Mouse (Mus musculus) brain, embryonic 14.5 days (tissue): ENCODE measurements around the gene Paip2b.

Experiments used
- CTCF ChIP-seq: fragments of 200-500 bp; IDR thresholded peaks from 2 replicates; pipeline ENCODE4 v1.5.1; 2012; ENCODE audit warnings: inconsistent platforms, mild to moderate bottlenecking, moderate library complexity, borderline replicate concordance; ENCODE audit not compliant: insufficient read depth, insufficient read length; ENCODE audit errors: extremely low read depth
- POLR2A ChIP-seq: fragments of 200-500 bp; IDR thresholded peaks from 2 replicates; pipeline ENCODE4 v1.6.1; 2012; ENCODE audit warnings: mild to moderate bottlenecking, inconsistent platforms, borderline replicate concordance; ENCODE audit not compliant: poor library complexity, insufficient read depth, insufficient read length, severe bottlenecking; ENCODE audit errors: extremely low read depth

DNA sequence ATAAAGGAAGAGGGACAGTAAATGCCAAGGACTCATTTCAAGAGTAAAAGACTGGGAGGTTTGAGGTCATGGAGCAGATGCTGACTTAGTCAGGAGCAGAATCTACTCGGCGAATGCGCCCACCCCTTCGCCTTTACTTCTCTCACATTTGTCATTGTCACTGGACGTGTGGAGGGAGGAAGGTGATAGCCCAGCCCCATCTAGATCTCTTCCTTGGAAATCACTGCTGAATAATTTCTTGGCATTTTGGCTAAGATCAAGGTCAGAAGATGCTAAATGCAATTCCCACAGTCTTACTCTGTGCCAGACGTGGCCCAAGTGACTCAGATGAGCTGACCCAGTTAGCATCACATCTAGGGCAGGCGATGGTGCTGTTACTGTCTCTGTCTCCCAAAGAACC, 53.2 kb downstream of the Paip2b start:
- TF ChIP-seq POLR2A: no peak
- TF ChIP-seq CTCF: no peak
